ENCODE assay signal across 16 mouse cellular contexts in genomic region chr15:47202142-47202541, GRCm38 (mm10).
"Had no signal": no experiment of that assay in that cellular context is flagged by ENCODE, and none has a peak within 500 bp of the region (broad histone marks: within the 10 kb centered on the region; RNA-seq: fewer than 3 reads in every experiment).

No protein-coding gene starts in this region.

- H3K36me3 ChIP-seq: lung, embryonic 15.5 days; midbrain, embryonic 13.5 days; midbrain, embryonic 15.5 days; neural tube, embryonic 12.5 days; stomach, embryonic 15.5 days had no signal

- H3K9ac ChIP-seq: lung, embryonic 15.5 days; midbrain, embryonic 13.5 days; midbrain, embryonic 15.5 days; neural tube, embryonic 12.5 days; stomach, embryonic 15.5 days had no signal

- ATAC-seq: lung, postnatal 0 days; midbrain, embryonic 13.5 days; midbrain, embryonic 15.5 days had no signal

- H3K27ac ChIP-seq: lung, embryonic 15.5 days; macrophage; midbrain, embryonic 13.5 days; midbrain, embryonic 15.5 days; neural tube, embryonic 12.5 days; stomach, embryonic 15.5 days had no signal

- H3K4me3 ChIP-seq: lung, embryonic 15.5 days; megakaryocyte, embryonic 14.5 days; midbrain, embryonic 13.5 days; midbrain, embryonic 15.5 days; neural tube, embryonic 12.5 days; stomach, embryonic 15.5 days had no signal

- H3K4me1 ChIP-seq: lung, embryonic 15.5 days; megakaryocyte, embryonic 14.5 days; midbrain, embryonic 13.5 days; midbrain, embryonic 15.5 days; neural tube, embryonic 12.5 days; stomach, embryonic 15.5 days had no signal

- H3K9me3 ChIP-seq: lung, embryonic 15.5 days; megakaryocyte, embryonic 14.5 days; midbrain, embryonic 13.5 days; midbrain, embryonic 15.5 days; neural tube, embryonic 12.5 days; stomach, embryonic 15.5 days had no signal

- H3K4me2 ChIP-seq: lung, embryonic 15.5 days; midbrain, embryonic 11.5 days; midbrain, embryonic 13.5 days; midbrain, embryonic 15.5 days; neural tube, embryonic 12.5 days; stomach, embryonic 15.5 days had no signal

- H3K27me3 ChIP-seq: lung, embryonic 15.5 days; megakaryocyte, embryonic 14.5 days; midbrain, embryonic 13.5 days; midbrain, embryonic 15.5 days; neural tube, embryonic 12.5 days; stomach, embryonic 15.5 days had no signal

- DNase-seq: lung, adult 2 months; lung, postnatal 14 days; lung, postnatal 36 days; right cerebral cortex, postnatal 14 days; thymus, adult 18-20 months; thymus, postnatal 14 days; thymus, postnatal 36 days had no signal
